Mouse (Mus musculus) left cerebral cortex, postnatal 25 days (tissue): ENCODE measurements at regions not wholly inside any gene's neighbourhood (a gene's known extent, or its start where the extent isn't known, plus 50 kb on each side); places are given as distances from the start of the nearest gene placed in this dataset.
"Not testable (repeated sequence)": the region's sequence is repeated elsewhere in the genome, so short reads cannot be mapped to it uniquely, and the experiment has no call there.

ENCODE experiments used
- DNase-seq, 2 experiments: peaks; one replicate each; pipeline ENCODE4 v3.0.0; 2022; ENCODE audit warnings: low spot score in 2 of 2, mixed read lengths in 1 of 2
- intact Hi-C: fragments of 180-260 bp; cut with DNase I; formaldehyde crosslinking; loops from one replicate; pipeline ENCODE4 v1.15.1; 2025

DNA sequence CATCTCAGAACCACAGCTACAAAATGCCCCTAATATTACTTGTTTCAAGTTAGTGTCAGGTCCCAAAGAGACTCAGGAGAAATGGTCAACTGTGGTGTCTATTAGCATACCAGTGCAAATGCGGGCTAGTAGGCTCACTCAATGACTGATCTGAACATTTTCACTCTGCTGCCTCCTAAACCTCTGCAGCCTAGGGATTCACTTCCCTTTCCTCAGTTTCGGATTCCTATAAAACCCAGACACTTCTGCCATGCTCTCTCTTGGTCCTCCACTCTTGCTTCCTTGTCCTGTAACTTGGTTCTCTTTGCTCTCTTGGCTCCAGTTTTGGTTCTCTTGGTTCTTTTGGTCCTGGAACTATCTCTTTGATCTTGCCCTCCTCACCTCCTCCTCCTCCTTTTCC lies 206.3 kb upstream of the Spef2 start:
- DNase-seq: no peak
- intact Hi-C loops: no loop called here

DNA sequence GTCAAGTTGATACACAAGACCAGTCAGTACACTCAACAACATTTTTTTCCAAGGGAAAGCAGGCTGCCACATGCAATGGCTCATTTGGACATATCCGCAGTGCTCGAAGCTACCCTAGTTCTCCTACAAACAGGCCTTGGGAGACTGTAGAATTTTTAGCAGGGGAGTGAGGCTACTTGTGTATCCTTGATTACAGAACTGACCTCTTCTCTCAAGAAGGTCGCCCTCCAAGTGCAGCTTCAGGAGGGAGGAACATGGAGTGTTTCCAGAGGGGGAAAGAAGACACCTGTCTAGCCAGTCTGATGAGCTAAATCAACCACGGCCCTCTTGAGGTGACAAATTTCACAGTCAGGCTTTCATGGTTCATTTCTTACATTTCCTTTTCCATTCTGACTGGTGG lies 202.0 kb upstream of the Prlr start:
- no peak for DNase-seq
- intact Hi-C loops: no loop called here

DNA sequence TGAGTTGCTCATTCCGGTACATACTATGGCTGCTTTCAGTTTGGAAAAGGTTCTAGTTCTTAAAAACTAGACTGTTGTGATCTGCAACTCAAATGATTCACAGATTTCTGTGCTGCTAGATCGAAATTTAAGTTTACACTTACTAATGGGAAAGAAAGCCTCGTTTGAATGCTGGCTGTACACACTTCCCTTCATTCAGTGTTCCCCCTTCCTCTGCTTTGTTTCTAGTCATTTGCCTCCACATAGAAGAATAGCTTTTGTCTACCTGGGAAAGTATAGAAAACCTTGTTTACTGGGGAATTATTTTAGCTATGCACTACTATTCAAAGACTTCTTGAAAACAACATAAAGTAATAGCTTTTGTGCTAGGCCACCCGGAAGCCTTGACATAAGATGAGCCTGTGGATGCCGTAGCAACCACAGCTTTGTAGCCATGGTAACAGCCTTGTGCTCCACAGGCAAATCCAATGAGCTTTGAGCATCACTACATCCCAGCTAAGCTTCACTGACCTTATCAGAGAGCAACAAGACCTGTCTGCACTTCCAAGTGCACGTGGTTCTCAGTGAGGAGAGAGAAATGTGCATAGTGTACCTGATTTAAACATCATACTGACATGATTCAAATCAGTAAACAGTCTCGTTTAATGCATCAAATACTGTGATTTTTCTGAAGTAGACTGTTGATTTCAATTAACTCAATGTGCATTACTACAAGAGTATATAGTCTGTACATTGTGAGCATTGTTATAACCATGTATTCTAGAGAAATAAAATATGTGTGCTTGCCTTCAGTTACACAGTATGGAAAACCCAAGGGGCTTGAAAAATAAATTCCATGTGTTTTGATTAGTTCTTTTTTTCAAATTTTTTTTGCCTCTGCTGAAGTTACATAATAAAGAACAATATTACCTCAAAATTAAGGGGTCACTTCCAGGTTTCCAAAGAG lies 165.5 kb upstream of the Prlr start:
- intact Hi-C loops: no loop called here
- DNase-seq: peak; percentile 19 to 24

DNA sequence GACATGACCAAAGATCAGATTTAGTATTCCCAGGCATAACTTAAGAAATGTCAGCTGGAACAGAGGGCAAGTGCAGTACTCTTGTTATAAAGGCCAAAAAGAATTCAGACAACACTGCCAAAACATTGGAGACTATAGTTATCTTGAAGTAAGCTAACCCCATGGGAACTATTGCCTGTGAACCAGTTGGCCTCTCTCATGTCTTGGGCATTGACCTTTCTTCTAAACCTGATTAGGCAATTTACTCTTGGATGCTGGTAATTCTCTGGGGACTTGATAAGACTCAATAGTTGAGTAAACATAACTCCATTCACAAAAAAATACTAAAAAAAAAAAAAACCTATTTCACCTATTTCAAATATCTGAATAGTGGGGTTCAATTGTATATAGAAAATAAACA lies 159.8 kb upstream of the Prlr start:
- intact Hi-C loops: no loop called here
- DNase-seq: no peak

- intact Hi-C loops: no loop called here
- no peak for DNase-seq
Observed at GRCm38 (mm10) chr15:10029902-10030301, 147.1 kb upstream of the Prlr start.

DNA sequence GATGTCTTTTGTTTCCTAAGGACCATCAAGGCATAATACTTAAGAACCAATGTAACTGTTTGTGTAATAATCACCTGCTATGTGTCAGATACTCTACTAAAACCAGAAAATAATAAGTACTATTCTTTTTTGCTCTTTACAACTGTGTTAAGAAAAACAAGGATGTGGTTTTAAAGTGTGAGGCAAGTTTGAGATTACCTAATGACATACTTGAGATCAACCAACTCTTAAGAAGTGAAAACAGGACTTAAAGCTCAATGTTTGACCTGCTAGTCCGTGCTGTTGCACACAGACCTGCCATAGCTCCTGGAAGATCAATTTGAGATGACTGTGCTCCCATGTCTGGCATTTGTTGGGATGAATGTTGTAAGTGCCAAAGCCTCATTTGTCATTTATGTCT lies 141.5 kb upstream of the Prlr start:
- DNase-seq: no peak
- intact Hi-C loops: no loop called here

DNA sequence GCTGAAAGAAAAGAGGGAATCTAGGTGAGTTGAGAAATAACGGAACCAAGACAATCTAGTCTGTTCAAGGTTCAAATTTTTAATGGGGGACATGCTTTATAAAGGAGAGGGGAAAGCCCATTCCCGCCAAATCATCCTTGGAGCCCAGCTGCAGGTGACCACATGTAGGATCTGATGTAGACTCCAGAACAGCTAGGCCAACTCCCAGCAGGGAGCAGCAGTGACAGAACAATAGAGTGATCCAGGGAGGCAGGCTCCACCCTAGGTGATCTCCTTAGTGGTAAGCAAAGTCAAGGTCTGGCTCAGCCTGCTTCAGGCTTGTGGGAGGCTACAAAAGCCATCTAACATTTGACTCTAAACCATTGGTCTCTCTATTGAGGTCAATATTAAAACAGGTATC lies 140.5 kb upstream of the Prlr start:
- intact Hi-C loops: not testable (repeated sequence)

DNA sequence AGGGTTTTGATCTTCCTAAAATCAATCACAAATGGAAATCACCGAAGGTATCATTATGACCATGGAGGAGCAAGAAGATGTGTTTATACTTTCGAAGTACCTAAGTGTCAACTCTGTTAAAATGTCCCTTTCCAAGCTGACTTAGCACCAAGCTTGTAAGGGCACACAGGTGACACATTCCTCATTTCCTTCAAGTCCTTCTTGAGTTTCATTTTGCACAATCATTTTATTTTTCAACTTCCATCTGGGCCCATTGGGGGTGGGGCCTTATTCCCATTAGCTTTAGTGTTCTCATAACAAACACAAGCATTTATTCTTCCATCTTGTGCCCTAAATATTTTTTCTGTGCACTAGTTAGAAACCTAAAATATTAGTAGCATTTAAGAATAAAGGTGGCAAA lies 103.5 kb upstream of the Prlr start:
- intact Hi-C loops: no loop called here
- DNase-seq: no peak

More for the DNA sequence above, 140.5 kb upstream of the Prlr start:
- not testable (repeated sequence) for DNase-seq

- intact Hi-C loops: no loop called here
- no peak for DNase-seq
Observed at GRCm38 (mm10) chr15:10074916-10075315, 102.1 kb upstream of the Prlr start.

DNA sequence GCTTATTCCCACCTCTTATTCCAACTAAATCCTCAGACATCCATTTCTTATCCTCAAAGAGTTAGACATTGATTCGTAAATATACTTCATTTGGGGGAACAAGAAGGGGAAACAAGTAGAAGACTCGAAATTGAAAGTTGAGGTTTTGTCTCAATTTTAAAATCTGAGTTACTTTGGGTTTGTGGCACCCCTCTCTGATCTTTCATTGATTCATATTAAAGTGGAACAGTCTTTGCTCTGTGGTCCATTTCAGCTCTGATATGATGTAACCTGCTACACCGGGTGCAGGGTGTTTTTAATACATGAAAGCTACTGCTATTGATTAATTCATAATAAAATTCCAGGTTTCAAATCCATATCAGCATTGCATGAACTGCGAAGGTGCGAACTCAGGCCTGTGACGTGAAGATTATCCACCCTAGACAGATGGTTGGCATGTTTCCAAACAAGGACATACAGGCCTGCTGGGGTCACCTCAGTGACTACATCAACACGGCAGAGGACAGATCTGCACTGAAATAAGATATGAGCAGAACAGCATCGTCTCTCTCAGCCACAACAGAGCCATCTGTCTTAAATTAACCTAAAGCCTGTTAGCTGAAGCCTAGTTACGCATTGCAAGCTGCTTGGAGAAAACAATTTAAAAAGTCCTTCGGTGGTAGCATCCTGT lies 101.5 kb upstream of the Prlr start:
- DNase-seq: no peak
- intact Hi-C loops: no loop called here

DNA sequence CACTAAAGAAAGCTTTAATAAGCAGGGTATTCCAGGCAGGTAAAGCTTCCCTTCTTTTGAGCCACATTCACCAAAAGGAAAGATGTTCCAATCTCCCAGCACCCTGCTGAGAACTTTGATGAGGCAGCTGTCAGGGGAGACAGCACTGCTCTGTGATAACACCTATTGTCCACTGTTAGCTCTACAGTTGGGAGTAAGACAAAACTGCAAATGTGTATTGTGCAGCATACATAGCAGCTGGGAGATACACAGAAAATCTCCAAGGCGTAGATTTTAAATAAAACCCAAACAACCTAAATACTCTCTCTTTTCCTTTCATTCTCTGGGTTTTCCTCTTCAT lies 101.0 kb upstream of the Prlr start:
- DNase-seq: no peak
- intact Hi-C loops: no loop called here

DNA sequence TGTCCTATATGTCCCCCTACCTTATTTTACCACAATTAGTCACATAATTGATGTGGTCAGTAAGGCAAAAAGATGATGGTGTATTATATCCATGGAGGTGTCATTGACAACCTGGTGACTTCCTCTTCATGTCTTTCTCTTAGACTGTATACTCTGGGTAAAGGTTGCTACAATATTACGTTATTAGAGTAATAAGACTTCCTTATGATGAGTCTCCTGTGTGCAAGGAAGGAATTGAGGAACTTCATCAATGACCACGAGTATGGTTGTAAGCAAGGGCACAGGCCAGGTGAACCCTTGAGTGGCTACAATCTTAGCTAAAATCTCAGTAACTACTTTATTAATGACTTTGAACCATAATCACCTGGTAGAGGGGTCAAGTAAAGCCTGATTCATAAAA lies 98.6 kb upstream of the Prlr start:
- no peak for DNase-seq
- intact Hi-C loops: no loop called here

DNA sequence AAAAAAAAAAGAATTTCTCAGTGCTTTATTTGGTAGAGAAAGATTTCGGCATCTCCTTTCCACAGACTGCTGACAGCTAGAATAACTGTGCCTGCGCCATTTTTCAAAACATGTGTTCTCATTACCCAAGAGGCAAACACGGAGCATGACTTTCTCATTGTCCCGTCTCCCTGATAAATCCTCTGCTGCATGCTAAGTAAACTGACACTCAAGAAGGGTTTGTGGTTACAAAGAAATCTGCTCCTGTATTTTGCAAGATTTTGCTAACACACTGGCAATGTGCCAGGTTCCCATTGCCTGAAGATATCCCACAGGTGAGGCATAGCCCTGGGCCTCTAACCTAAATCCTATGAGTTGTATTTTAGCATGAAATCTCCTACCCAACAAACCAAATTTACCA lies 97.5 kb upstream of the Prlr start:
- intact Hi-C loops: no loop called here
- DNase-seq: no peak

GRCm38 (mm10) chr15:10088691-10089090 lies 88.3 kb upstream of the Prlr start:
- intact Hi-C loops: no loop called here
- no peak for DNase-seq

GRCm38 (mm10) chr15:10090384-10091092 lies 86.5 kb upstream of the Prlr start:
- intact Hi-C loops: no loop called here
- DNase-seq: no peak

DNA sequence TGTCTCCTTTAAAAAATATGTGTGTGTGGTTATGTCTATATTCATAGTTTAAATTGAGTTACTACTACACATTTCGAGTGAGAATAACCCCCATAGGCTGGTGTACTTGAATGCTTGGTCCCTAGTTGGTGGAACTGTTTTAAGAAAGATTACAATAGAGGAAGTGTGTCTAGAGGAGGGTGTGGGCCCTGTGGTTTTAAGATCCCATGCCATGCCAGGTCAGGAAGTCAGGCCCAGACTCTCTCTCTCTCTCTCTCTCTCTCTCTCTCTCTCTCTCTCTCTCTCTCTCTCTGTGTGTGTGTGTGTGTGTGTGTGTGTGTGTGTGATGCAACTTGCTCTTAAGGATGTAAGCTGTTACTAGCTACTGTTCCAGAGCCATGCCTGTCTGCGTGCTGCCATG lies 73.7 kb upstream of the Prlr start:
- intact Hi-C loops: no loop called here

GRCm38 (mm10) chr15:10105211-10105976 lies 71.6 kb upstream of the Prlr start:
- DNase-seq, intact Hi-C loops: not testable (repeated sequence)

More for the DNA sequence above, 73.7 kb upstream of the Prlr start:
- DNase-seq: no peak

- intact Hi-C loops: no loop called here
Observed at GRCm38 (mm10) chr15:10106853-10107252, 70.2 kb upstream of the Prlr start.

More at GRCm38 (mm10) chr15:10106853-10107252, 70.2 kb upstream of the Prlr start:
- DNase-seq: no peak
